Mouse (Mus musculus) liver, embryonic 15.5 days (tissue): ENCODE measurements around the gene Ica1l. TPM values are rescaled to one million over a fixed set of nuclear protein-coding genes. Genes with fewer than 3 reads are reported as not detected.
A peak's percentile ranks its signal among the peaks of the same experiment; 100 is the strongest.
"Not testable (repeated sequence)": the region's sequence is repeated elsewhere in the genome, so short reads cannot be mapped to it uniquely, and the experiment has no call there.

Experiments
- ATAC-seq: fragments of 200-750 bp; cut with Nextera tagmentation; 2 replicates; pipeline ENCODE4 v1.8.0; 2017; ENCODE audit warnings: moderate number of reproducible peaks, mild to moderate bottlenecking, moderate library complexity; ENCODE audit not compliant: insufficient read depth
- H3K27ac ChIP-seq: fragments of 300-500 bp; sonication (generic); replicated peaks from 2 replicates; pipeline ENCODE4 v1.5.1; 2015; ENCODE audit warnings: mild to moderate bottlenecking, inconsistent platforms
- H3K27me3 ChIP-seq: fragments of 300-500 bp; sonication (generic); 2 replicates; pipeline ENCODE4 v1.6.1; 2015; ENCODE audit warnings: mild to moderate bottlenecking, inconsistent platforms
- H3K36me3 ChIP-seq: fragments of 300-500 bp; sonication (generic); replicated peaks from 2 replicates; pipeline ENCODE4 v1.6.1; 2015; ENCODE audit warnings: moderate library complexity, mild to moderate bottlenecking, inconsistent platforms
- H3K4me1 ChIP-seq: fragments of 300-500 bp; sonication (generic); replicated peaks from 2 replicates; pipeline ENCODE4 v1.6.1; 2015; ENCODE audit warnings: inconsistent platforms
- H3K4me2 ChIP-seq: fragments of 300-500 bp; sonication (generic); 2 replicates; pipeline ENCODE4 v1.6.1; 2015; ENCODE audit warnings: moderate library complexity, mild to moderate bottlenecking, inconsistent platforms
- H3K4me3 ChIP-seq: fragments of 300-500 bp; sonication (generic); replicated peaks from 2 replicates; pipeline ENCODE4 v1.5.1; 2015; ENCODE audit warnings: mild to moderate bottlenecking, inconsistent platforms
- H3K9ac ChIP-seq: fragments of 300-500 bp; sonication (generic); 2 replicates; pipeline ENCODE4 v1.6.1; 2015; ENCODE audit warnings: moderate library complexity, mild to moderate bottlenecking, inconsistent platforms
- H3K9me3 ChIP-seq: fragments of 300-500 bp; sonication (generic); replicated peaks from 2 replicates; pipeline ENCODE4 v1.6.1; 2016; ENCODE audit warnings: inconsistent platforms
- WGBS: fragments of 180-500 bp; shearing (Covaris S2); methylation state at CpG from one replicate; pipeline ENCODE4 v1.1.7; 2015; ENCODE audit warnings: mixed read lengths; ENCODE audit not compliant: insufficient replicate concordance; 5-methylcytosine and 5-hydroxymethylcytosine counted together
- polyA plus RNA-seq: library from polyadenylated mRNA; unstranded; fragments of >200 nt; fragmentation: Nextera tagmentation; extraction: Ambion mirVana; gene quantifications from 2 replicates; pipeline ENCODE4 v1.2.1, GENCODE M21; 2015

The Ica1l gene
- polyA plus RNA-seq = 0.17 and 0.31 TPM in 2 replicates

GRCm38 (mm10) chr1:60042796-60043469, at the start of gene Ica1l:
TSS of gene Ica1l (minus strand) at chr1:60043184.
- H3K27me3 ChIP-seq = peaks cover 40% of the 10 kb centered on the region
- H3K4me2 ChIP-seq = peak within 1 kb of the TSS; percentile 82
- peaks cover 9% of the 10 kb centered on the region; the same call in 1 of the 2 replicates for H3K4me1 ChIP-seq
- H3K9me3 ChIP-seq = no peaks in the 10 kb centered on the region
- ATAC-seq = peak; percentile 54
- peak within 1 kb of the TSS; percentile 61 for H3K4me3 ChIP-seq
- no peaks in the 10 kb centered on the region for H3K36me3 ChIP-seq
- H3K9ac ChIP-seq = no peak within 1 kb of the TSS; the same call in 1 of the 2 replicates
- under 1% methylated on average over 89 of the region's 99 CpGs for WGBS
- H3K27ac ChIP-seq = no peak within 1 kb of the TSS

GRCm38 (mm10) chr1:60076411-60076810, 33.4 kb upstream of the Ica1l start:
- H3K36me3 ChIP-seq = peaks cover 45% of the 10 kb centered on the region
- no peaks in the 10 kb centered on the region for H3K9me3 ChIP-seq
- WGBS = 83% methylated on average over 6 of the region's 6 CpGs
- H3K9ac ChIP-seq = no peak overlapping the region
- H3K4me3 ChIP-seq = no peak overlapping the region
- no peaks in the 10 kb centered on the region for H3K4me1 ChIP-seq
- H3K27me3 ChIP-seq = no peaks in the 10 kb centered on the region
- no peak for ATAC-seq
- H3K4me2 ChIP-seq = no peak overlapping the region
- H3K27ac ChIP-seq = no peak overlapping the region

- 49% methylated on average over 3 of the region's 3 CpGs for WGBS
- no peak overlapping the region for H3K4me3 ChIP-seq
Observed at GRCm38 (mm10) chr1:60075590-60075989, 32.6 kb upstream of the Ica1l start.

GRCm38 (mm10) chr1:60074935-60075334, 32.0 kb upstream of the Ica1l start:
- H3K27me3 ChIP-seq = no peaks in the 10 kb centered on the region
- H3K4me1 ChIP-seq = no peaks in the 10 kb centered on the region
- no peaks in the 10 kb centered on the region for H3K9me3 ChIP-seq
- H3K36me3 ChIP-seq = peaks cover 36% of the 10 kb centered on the region
- H3K4me3 ChIP-seq = no peak overlapping the region
- no peak overlapping the region for H3K9ac ChIP-seq
- 60% methylated on average over 2 of the region's 2 CpGs for WGBS
- no peak overlapping the region for H3K4me2 ChIP-seq
- H3K27ac ChIP-seq = no peak overlapping the region
- ATAC-seq = no peak

More at GRCm38 (mm10) chr1:60075590-60075989, 32.6 kb upstream of the Ica1l start:
- Histone ChIP-seq H3K27me3 (no peaks in the 10 kb centered on the region), H3K4me1 (no peaks in the 10 kb centered on the region), H3K4me2 (no peak overlapping the region), H3K9me3 (no peaks in the 10 kb centered on the region), H3K27ac (no peak overlapping the region), H3K36me3 (peaks cover 41% of the 10 kb centered on the region), H3K9ac (no peak overlapping the region)
- ATAC-seq = no peak

- H3K27ac ChIP-seq, H3K4me3 ChIP-seq, H3K9me3 ChIP-seq, ATAC-seq, H3K4me2 ChIP-seq, H3K27me3 ChIP-seq, H3K36me3 ChIP-seq, H3K4me1 ChIP-seq, H3K9ac ChIP-seq: not testable (repeated sequence)
Observed at GRCm38 (mm10) chr1:60070725-60071124, 27.7 kb upstream of the Ica1l start.

GRCm38 (mm10) chr1:60056310-60056709, 13.3 kb upstream of the Ica1l start:
- Histone ChIP-seq H3K4me2 (no peak overlapping the region), H3K4me1 (no peaks in the 10 kb centered on the region), H3K27me3 (no peaks in the 10 kb centered on the region), H3K9me3 (no peaks in the 10 kb centered on the region), H3K36me3 (no peaks in the 10 kb centered on the region), H3K9ac (no peak overlapping the region), H3K27ac (no peak overlapping the region), H3K4me3 (no peak overlapping the region)
- WGBS = 67% methylated on average over 3 of the region's 3 CpGs
- ATAC-seq = no peak

- Histone ChIP-seq H3K4me1 (no peaks in the 10 kb centered on the region), H3K36me3 (no peaks in the 10 kb centered on the region), H3K4me2 (no peak overlapping the region), H3K9me3 (no peaks in the 10 kb centered on the region), H3K27ac (no peak overlapping the region), H3K9ac (no peak overlapping the region), H3K27me3 (no peaks in the 10 kb centered on the region), H3K4me3 (no peak overlapping the region)
- no peak for ATAC-seq
- WGBS = 22% methylated on average over 3 of the region's 3 CpGs
Observed at GRCm38 (mm10) chr1:60054659-60055058, 11.7 kb upstream of the Ica1l start.

GRCm38 (mm10) chr1:60047481-60047880, 4.5 kb upstream of the Ica1l start:
- not testable (repeated sequence) for H3K4me1 ChIP-seq, H3K9me3 ChIP-seq, H3K4me2 ChIP-seq, H3K9ac ChIP-seq, ATAC-seq, H3K4me3 ChIP-seq, H3K27ac ChIP-seq, H3K36me3 ChIP-seq
- WGBS = 74% methylated on average over 5 of the region's 5 CpGs
- peaks cover 24% of the 10 kb centered on the region for H3K27me3 ChIP-seq

GRCm38 (mm10) chr1:60044595-60044994, 1.6 kb upstream of the Ica1l start:
- no peaks in the 10 kb centered on the region for H3K9me3 ChIP-seq
- no peaks in the 10 kb centered on the region for H3K36me3 ChIP-seq
- H3K9ac ChIP-seq = no peak overlapping the region
- peaks cover 40% of the 10 kb centered on the region for H3K27me3 ChIP-seq
- H3K4me3 ChIP-seq = no peak overlapping the region
- no peak for ATAC-seq
- WGBS = 66% methylated on average over 1 of the region's 1 CpGs
- H3K4me2 ChIP-seq = no peak overlapping the region
- H3K27ac ChIP-seq = no peak overlapping the region
- H3K4me1 ChIP-seq = peaks cover 9% of the 10 kb centered on the region; the same call in 1 of the 2 replicates

- ATAC-seq = no peak
- 4% methylated on average over 19 of the region's 19 CpGs for WGBS
Observed at GRCm38 (mm10) chr1:60042398-60042795, 587 bp downstream of the Ica1l start.

GRCm38 (mm10) chr1:60035044-60035443, 7.9 kb downstream of the Ica1l start:
- no peak overlapping the region for H3K4me2 ChIP-seq
- no peak overlapping the region for H3K9ac ChIP-seq
- peaks cover under 1% of the 10 kb centered on the region; the same call in 1 of the 2 replicates for H3K27me3 ChIP-seq
- H3K27ac ChIP-seq = no peak overlapping the region
- no peaks in the 10 kb centered on the region for H3K9me3 ChIP-seq
- ATAC-seq = no peak
- 74% methylated on average over 2 of the region's 2 CpGs for WGBS
- H3K4me1 ChIP-seq = no peaks in the 10 kb centered on the region
- H3K4me3 ChIP-seq = no peak overlapping the region
- no peaks in the 10 kb centered on the region for H3K36me3 ChIP-seq

More at GRCm38 (mm10) chr1:60042398-60042795, 587 bp downstream of the Ica1l start:
- H3K27ac ChIP-seq = no peak overlapping the region
- peaks cover 40% of the 10 kb centered on the region for H3K27me3 ChIP-seq
- no peaks in the 10 kb centered on the region for H3K9me3 ChIP-seq
- H3K4me1 ChIP-seq = peaks cover 9% of the 10 kb centered on the region; the same call in 1 of the 2 replicates
- H3K9ac ChIP-seq = no peak overlapping the region
- H3K4me2 ChIP-seq = peak overlapping the region; percentile 82
- H3K4me3 ChIP-seq = peak overlapping the region; percentile 61
- H3K36me3 ChIP-seq = no peaks in the 10 kb centered on the region
